Mouse (Mus musculus): Measurements from ENCODE around the gene 2900026A02Rik.

GRCm38 (mm10) chr5:113155133-113155532 lies 65.9 kb downstream of the 2900026A02Rik start:
- TF ChIP-seq CTCF (IDR thresholded peaks at IDR 0.05) (no peak; the same call in 1 of the 2 replicates), POLR2A (IDR thresholded peaks at IDR 0.05; ENCODE audit: insufficient read depth, low read depth, low read length) (no peak), EP300 (IDR thresholded peaks at IDR 0.05; ENCODE audit: insufficient read depth, low read depth, low read length) (peak; percentile 81; the same call in 1 of the 2 replicates)

Data from heart, adult 2 months (tissue).